Mouse (Mus musculus) stomach, embryonic 16.5 days (tissue): ENCODE measurements around the gene Lrrc1. TPM values are rescaled to one million over a fixed set of nuclear protein-coding genes. Genes with fewer than 3 reads are reported as not detected.

Experiments used
- ATAC-seq: fragments of 200-750 bp; cut with Nextera tagmentation; 2 replicates; pipeline ENCODE4 v1.8.0; 2017; ENCODE audit warnings: moderate number of reproducible peaks, moderate TSS enrichment; ENCODE audit not compliant: insufficient read depth, low FRiP score
- H3K27ac ChIP-seq: fragments of 300-500 bp; sonication (generic); 2 replicates; pipeline ENCODE4 v1.5.1; 2014; ENCODE audit warnings: low read length
- H3K27me3 ChIP-seq: fragments of 300-500 bp; sonication (generic); 2 replicates; pipeline ENCODE4 v1.6.1; 2014; ENCODE audit warnings: low read length, control low read depth, mixed read lengths; ENCODE audit not compliant: control insufficient read depth, insufficient read depth
- H3K36me3 ChIP-seq: fragments of 300-500 bp; sonication (generic); 2 replicates; pipeline ENCODE4 v1.6.1; 2014; ENCODE audit warnings: low read length; ENCODE audit not compliant: control insufficient read depth, insufficient read depth
- H3K4me1 ChIP-seq: fragments of 300-500 bp; sonication (generic); 2 replicates; pipeline ENCODE4 v1.6.1; 2014; ENCODE audit warnings: low read length, control low read depth, mixed read lengths; ENCODE audit not compliant: control insufficient read depth, insufficient read depth
- H3K4me2 ChIP-seq: fragments of 300-500 bp; sonication (generic); 2 replicates; pipeline ENCODE4 v1.6.1; 2014; ENCODE audit warnings: low read depth, low read length, mixed read lengths
- H3K4me3 ChIP-seq: fragments of 300-500 bp; sonication (generic); replicated peaks from 2 replicates; pipeline ENCODE4 v1.5.1; 2014; ENCODE audit warnings: mild to moderate bottlenecking, low read length
- H3K9ac ChIP-seq: fragments of 300-500 bp; sonication (generic); 2 replicates; pipeline ENCODE4 v1.6.1; 2014; ENCODE audit warnings: low read length
- H3K9me3 ChIP-seq: fragments of 300-500 bp; sonication (generic); replicated peaks from 2 replicates; pipeline ENCODE4 v1.6.1; 2016; ENCODE audit warnings: low read length, control low read depth; ENCODE audit not compliant: control insufficient read depth
- WGBS: fragments of 180-500 bp; shearing (Covaris S2); extraction: QIAGEN DNeasy Blood & Tissue Kit; methylation state at CpG from one replicate; pipeline ENCODE4 v1.1.7; 2014; 5-methylcytosine and 5-hydroxymethylcytosine counted together
- microRNA-seq: library from miRNA; unstranded; fragments of <30 nt; microRNA quantifications from one replicate; pipeline ENCODE4, GENCODE M21; 2016
- polyA plus RNA-seq: library from polyadenylated mRNA; unstranded; fragments of >200 nt; fragmentation: Nextera tagmentation; extraction: Ambion mirVana; gene quantifications from 2 replicates; pipeline ENCODE4 v1.2.1, GENCODE M21; 2015

The Lrrc1 gene
- polyA plus RNA-seq, 1 experiment from 2014 or later = 17.7 TPM

DNA sequence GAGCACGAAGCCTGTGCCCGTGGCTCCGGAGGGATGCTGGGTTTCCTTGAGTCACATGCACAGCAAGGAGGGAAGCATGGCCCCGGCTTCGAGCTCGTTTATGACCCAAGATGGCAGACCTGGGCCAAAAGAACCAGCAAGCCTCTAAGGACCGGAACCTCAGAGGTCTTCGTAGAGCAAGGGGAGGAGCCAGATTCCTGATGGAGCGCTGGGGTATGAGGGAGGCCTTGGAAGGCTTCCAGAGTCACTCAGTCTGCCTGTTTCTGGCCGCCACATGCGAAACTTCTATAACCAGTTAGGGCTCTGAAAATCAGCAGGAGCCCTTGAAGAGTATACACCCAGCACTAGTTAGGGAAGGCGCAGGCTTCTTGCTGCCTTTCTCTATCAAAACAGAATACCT, 159.1 kb downstream of the Lrrc1 start:
- no peak overlapping the region for H3K4me2 ChIP-seq
- no peak for ATAC-seq
- no peaks in the 10 kb centered on the region for H3K9me3 ChIP-seq
- H3K4me1 ChIP-seq = 0 out of 2 replicates have a peak, but pooled peaks cover 3% of the 10 kb centered on the region
- WGBS = 78% methylated on average over 12 of the region's 12 CpGs
- no peaks in the 10 kb centered on the region for H3K36me3 ChIP-seq
- no peak overlapping the region for H3K9ac ChIP-seq
- H3K27ac ChIP-seq = no peak overlapping the region
- H3K27me3 ChIP-seq = no peaks in the 10 kb centered on the region
- H3K4me3 ChIP-seq = no peak overlapping the region

DNA sequence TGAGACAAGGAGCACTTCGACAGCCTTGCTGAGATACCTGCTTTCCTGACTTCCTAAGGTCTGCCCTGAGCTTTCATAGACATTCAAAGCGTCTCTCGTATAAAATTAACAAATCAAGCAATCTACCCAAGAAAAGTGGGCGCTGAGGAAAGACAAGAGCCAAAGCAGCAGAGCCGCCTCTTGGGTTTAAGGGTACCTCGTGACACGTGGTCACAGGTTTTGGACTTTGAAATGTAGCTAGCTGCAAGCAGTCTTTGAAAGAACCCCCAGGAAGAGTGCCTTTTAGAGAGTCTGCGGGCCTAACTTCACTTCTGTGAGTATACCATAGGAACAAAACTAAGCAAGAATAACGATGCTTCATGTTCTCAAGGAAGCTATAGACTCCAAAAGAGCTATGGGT, 160.0 kb downstream of the Lrrc1 start:
- 85% methylated on average over 9 of the region's 9 CpGs for WGBS

DNA sequence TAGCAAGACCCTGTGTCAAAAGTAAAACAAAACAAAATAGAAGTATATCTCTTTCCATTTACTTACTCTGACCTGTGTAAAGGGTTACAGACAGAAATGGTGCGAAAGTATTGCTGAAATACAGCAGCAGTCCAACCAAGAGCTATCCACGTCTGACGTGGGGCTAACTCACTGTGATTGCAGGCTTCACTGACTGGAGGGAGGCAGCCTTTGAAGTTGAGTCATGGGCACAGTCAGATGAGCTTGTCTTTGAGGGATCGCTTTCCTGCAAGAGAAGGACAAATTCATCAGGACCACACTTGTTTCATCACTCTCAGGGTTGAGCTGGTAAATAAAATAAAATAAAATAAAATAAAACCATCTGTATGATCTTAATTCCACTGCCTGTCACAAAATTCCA, 160.7 kb downstream of the Lrrc1 start:
- H3K9me3 ChIP-seq = no peaks in the 10 kb centered on the region
- no peak overlapping the region for H3K4me3 ChIP-seq
- 84% methylated on average over 4 of the region's 4 CpGs for WGBS
- no peak overlapping the region for H3K27ac ChIP-seq
- no peak overlapping the region for H3K9ac ChIP-seq
- 0 out of 2 replicates have a peak, but pooled peaks cover 3% of the 10 kb centered on the region for H3K4me1 ChIP-seq
- no peaks in the 10 kb centered on the region for H3K36me3 ChIP-seq
- H3K27me3 ChIP-seq = no peaks in the 10 kb centered on the region
- ATAC-seq = no peak
- no peak overlapping the region for H3K4me2 ChIP-seq

More for the DNA sequence above, 160.0 kb downstream of the Lrrc1 start:
- Histone ChIP-seq H3K36me3 (no peaks in the 10 kb centered on the region), H3K4me1 (0 out of 2 replicates have a peak, but pooled peaks cover 3% of the 10 kb centered on the region), H3K4me2 (no peak overlapping the region), H3K9ac (no peak overlapping the region), H3K4me3 (no peak overlapping the region), H3K27me3 (no peaks in the 10 kb centered on the region), H3K27ac (no peak overlapping the region), H3K9me3 (no peaks in the 10 kb centered on the region)
- ATAC-seq = no peak

DNA sequence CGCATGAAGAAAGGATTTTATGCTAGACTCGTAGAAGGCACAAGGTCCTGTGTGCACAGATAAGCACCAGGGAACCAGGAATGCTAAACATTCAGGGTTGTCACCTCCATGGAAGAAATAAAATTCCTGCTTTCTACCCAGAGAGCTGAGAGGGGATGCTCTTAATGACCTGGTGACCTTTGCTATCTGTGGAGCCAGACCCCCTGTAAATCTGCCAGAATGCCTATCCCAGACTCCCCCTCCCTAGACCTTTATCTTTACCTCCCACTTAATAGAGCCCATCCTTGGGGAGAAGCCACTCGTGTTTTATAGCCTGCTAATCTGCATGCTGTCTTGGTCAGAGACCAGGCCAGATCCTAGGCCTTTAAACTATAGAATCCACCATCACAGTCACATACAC, 162.2 kb downstream of the Lrrc1 start:
- no peaks in the 10 kb centered on the region for H3K27me3 ChIP-seq
- no peak overlapping the region for H3K9ac ChIP-seq
- 40% methylated on average over 3 of the region's 3 CpGs for WGBS
- no peaks in the 10 kb centered on the region for H3K9me3 ChIP-seq
- 0 out of 2 replicates have a peak, but pooled peaks cover 3% of the 10 kb centered on the region for H3K4me1 ChIP-seq
- H3K36me3 ChIP-seq = no peaks in the 10 kb centered on the region
- H3K4me2 ChIP-seq = no peak overlapping the region
- H3K27ac ChIP-seq = no peak overlapping the region
- H3K4me3 ChIP-seq = no peak overlapping the region
- ATAC-seq = no peak

DNA sequence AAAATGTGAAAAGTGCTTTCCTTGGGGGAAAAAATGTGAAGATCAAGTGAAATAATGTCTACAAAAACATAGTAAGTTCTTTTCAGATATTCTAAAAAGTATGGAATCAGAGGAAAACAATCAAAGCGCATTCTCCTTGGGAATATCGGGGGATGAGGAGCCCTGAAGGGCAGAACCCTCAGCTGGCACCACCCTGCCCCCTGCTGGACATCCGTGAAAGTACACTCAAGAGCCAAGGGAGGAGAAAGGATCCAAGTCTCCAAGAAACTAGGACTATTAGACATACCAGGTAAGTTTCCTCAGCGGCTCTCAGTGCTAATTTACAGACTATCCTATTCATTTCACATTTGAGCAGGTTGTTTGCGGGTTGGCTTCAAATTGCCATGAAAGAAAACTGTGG, 163.1 kb downstream of the Lrrc1 start:
- no peak for ATAC-seq
- Histone ChIP-seq H3K27me3 (no peaks in the 10 kb centered on the region), H3K4me1 (0 out of 2 replicates have a peak, but pooled peaks cover 3% of the 10 kb centered on the region), H3K9me3 (no peaks in the 10 kb centered on the region), H3K27ac (no peak overlapping the region), H3K4me2 (no peak overlapping the region), H3K4me3 (no peak overlapping the region), H3K36me3 (no peaks in the 10 kb centered on the region), H3K9ac (no peak overlapping the region)
- 9% methylated on average over 5 of the region's 5 CpGs for WGBS

Small RNAs within 50 kb of the gene (microRNA-seq; reads per million reads assigned to microRNA genes)
- not detected for gene Gm25250

Other genes with a start within 250 kb of the Lrrc1 start
- 0.44 and 3.2 TPM in 2 replicates for gene Mlip, start 191.9 kb downstream of the Lrrc1 start, polyA plus RNA-seq
- gene Klhl31, start 91.6 kb upstream of the Lrrc1 start, polyA plus RNA-seq = 0.37 and 6.6 TPM in 2 replicates
- gene Gclc, start 209.7 kb upstream of the Lrrc1 start, polyA plus RNA-seq = 9.8 and 10.9 TPM in 2 replicates